9 mouse cellular contexts compared by ENCODE assay signal in genomic region chr7:16858336-16858735, GRCm38 (mm10). TPM values are rescaled to one million over a fixed set of nuclear protein-coding genes. Genes with fewer than 3 reads are reported as not detected.
A peak's percentile ranks its signal among the peaks of the same experiment; 100 is the strongest.
DNase-seq lines count a peak whose midpoint lies in the region; ATAC-seq and TF ChIP-seq lines count a peak whose summit lies in the region.
"Had no signal": no experiment of that assay in that cellular context is flagged by ENCODE, and none has a peak within 500 bp of the region (broad histone marks: within the 10 kb centered on the region; RNA-seq: fewer than 3 reads in every experiment).

No protein-coding gene starts in this region.

- ATAC-seq in midbrain, postnatal 0 days (ENCODE audit: low FRiP score): no peak
- no peak for ATAC-seq in intestine, embryonic 15.5 days

- no peak overlapping the region for H3K4me2 ChIP-seq in midbrain, postnatal 0 days (ENCODE audit: low read depth, low read length, poor library complexity, severe bottlenecking)
- H3K4me2 ChIP-seq in intestine, embryonic 15.5 days (replicated peaks): no peak overlapping the region
- H3K4me2 ChIP-seq: limb, embryonic 12.5 days had no signal

- TF ChIP-seq CTCF in midbrain, postnatal 0 days (IDR thresholded peaks at IDR 0.05): peak; percentile 73

- H3K36me3 ChIP-seq in midbrain, postnatal 0 days (ENCODE audit: insufficient read depth, low read length): peaks cover 39% of the 10 kb centered on the region
- peaks cover 19% of the 10 kb centered on the region for H3K36me3 ChIP-seq in intestine, embryonic 15.5 days

- H3K4me1 ChIP-seq in midbrain, postnatal 0 days (ENCODE audit: insufficient read depth, low read length): no peaks in the 10 kb centered on the region
- 0 out of 2 replicates have a peak, but pooled peaks cover under 1% of the 10 kb centered on the region for H3K4me1 ChIP-seq in intestine, embryonic 15.5 days (replicated peaks)
- H3K4me1 ChIP-seq: limb, embryonic 12.5 days had no signal

- peak; percentile 55 for DNase-seq in heart, postnatal 4 days
- DNase-seq in heart, adult 9 months (ENCODE audit: low spot score in 2 of 2): no peak
- peak; percentile 69 for DNase-seq in ES-CJ7 (ENCODE audit: low read depth, low spot score)
- peak; percentile 51 to 66 for DNase-seq in cerebellum, postnatal 36 days
- peak; percentile 39 for DNase-seq in kidney, postnatal 14 days
- DNase-seq in midbrain, postnatal 0 days (ENCODE audit: low spot score): no peak
- no peak for DNase-seq in ovary, adult 18-20 months (ENCODE audit: low spot score)

- H3K27ac ChIP-seq in midbrain, postnatal 0 days (ENCODE audit: low read depth, low read length): no peak overlapping the region
- no peak overlapping the region for H3K27ac ChIP-seq in intestine, embryonic 15.5 days
- H3K27ac ChIP-seq: limb, embryonic 12.5 days had no signal

- WGBS in midbrain, postnatal 0 days: 20% methylated on average over 17 of the region's 17 CpGs
- 24% methylated on average over 17 of the region's 17 CpGs for WGBS in intestine, embryonic 15.5 days

- H3K4me3 ChIP-seq in midbrain, postnatal 0 days (ENCODE audit: low read depth, low read length): no peak overlapping the region
- H3K4me3 ChIP-seq in intestine, embryonic 15.5 days (replicated peaks): no peak overlapping the region
- H3K4me3 ChIP-seq: limb, embryonic 12.5 days had no signal

- no peaks in the 10 kb centered on the region for H3K27me3 ChIP-seq in midbrain, postnatal 0 days (ENCODE audit: insufficient read depth, low read length)
- no peaks in the 10 kb centered on the region for H3K27me3 ChIP-seq in intestine, embryonic 15.5 days (replicated peaks)
- H3K27me3 ChIP-seq: limb, embryonic 12.5 days had no signal

- H3K9me3 ChIP-seq in midbrain, postnatal 0 days (ENCODE audit: low read length): no peaks in the 10 kb centered on the region
- no peaks in the 10 kb centered on the region for H3K9me3 ChIP-seq in intestine, embryonic 15.5 days

- H3K9ac ChIP-seq in midbrain, postnatal 0 days (replicated peaks; ENCODE audit: low read length, poor library complexity, severe bottlenecking): no peak overlapping the region
- no peak overlapping the region for H3K9ac ChIP-seq in intestine, embryonic 15.5 days
- H3K9ac ChIP-seq: limb, embryonic 12.5 days had no signal

RNA-seq across cellular contexts. Expression of gene Prkd2, which starts 15.6 kb away (rescaled TPM):
- total RNA-seq in heart, postnatal 4 days (2021): 10 to 100 TPM; 23.0 to 23.4 TPM
- 3.2 and 4.9 TPM in 2 replicates for total RNA-seq in midbrain, postnatal 0 days (2014; rRNA removed)
- 3.9 TPM in 2 replicates for polyA plus RNA-seq in midbrain, postnatal 0 days (2015; fragmentation: Nextera tagmentation; extraction: Ambion mirVana)
- polyA plus RNA-seq in intestine, embryonic 15.5 days (2015; fragmentation: Nextera tagmentation; extraction: Ambion mirVana): 9.7 and 12.5 TPM in 2 replicates

RNA-seq across cellular contexts. Expression of gene Dact3, which starts 16.8 kb away (rescaled TPM):
- 10 to 100 TPM; 45.2 to 48.6 TPM for total RNA-seq in heart, postnatal 4 days (2021)
- total RNA-seq in midbrain, postnatal 0 days (2014; rRNA removed): 86.0 and 107 TPM in 2 replicates
- polyA plus RNA-seq in midbrain, postnatal 0 days (2015; fragmentation: Nextera tagmentation; extraction: Ambion mirVana): 7.5 and 7.7 TPM in 2 replicates
- polyA plus RNA-seq in intestine, embryonic 15.5 days (2015; fragmentation: Nextera tagmentation; extraction: Ambion mirVana): 3.1 and 3.2 TPM in 2 replicates

RNA-seq across cellular contexts. Expression of gene Gng8, which starts 33.2 kb away (rescaled TPM):
- total RNA-seq in heart, postnatal 4 days (2021): 1 to 10 TPM; 1.4 to 1.8 TPM
- 1.9 and 5.2 TPM in 2 replicates for total RNA-seq in midbrain, postnatal 0 days (2014; rRNA removed)
- 12.3 and 15.9 TPM in 2 replicates for polyA plus RNA-seq in midbrain, postnatal 0 days (2015; fragmentation: Nextera tagmentation; extraction: Ambion mirVana)
- polyA plus RNA-seq in intestine, embryonic 15.5 days (2015; fragmentation: Nextera tagmentation; extraction: Ambion mirVana): 7.4 and 8.3 TPM in 2 replicates

RNA-seq across cellular contexts. Expression of gene Fkrp, which starts 41.8 kb away (rescaled TPM):
- 10 to 100 TPM; 45.0 to 49.2 TPM for total RNA-seq in heart, postnatal 4 days (2021)
- total RNA-seq in midbrain, postnatal 0 days (2014; rRNA removed): 81.4 and 85.9 TPM in 2 replicates
- 50.0 and 53.5 TPM in 2 replicates for polyA plus RNA-seq in midbrain, postnatal 0 days (2015; fragmentation: Nextera tagmentation; extraction: Ambion mirVana)
- 25.1 and 25.6 TPM in 2 replicates for polyA plus RNA-seq in intestine, embryonic 15.5 days (2015; fragmentation: Nextera tagmentation; extraction: Ambion mirVana)

RNA-seq across cellular contexts. Expression of gene Strn4, which starts 42.6 kb away (rescaled TPM):
- 10 to 100 TPM; 87.0 to 99.9 TPM for total RNA-seq in heart, postnatal 4 days (2021)
- 252 and 291 TPM in 2 replicates for total RNA-seq in midbrain, postnatal 0 days (2014; rRNA removed)
- polyA plus RNA-seq in midbrain, postnatal 0 days (2015; fragmentation: Nextera tagmentation; extraction: Ambion mirVana): 156 and 165 TPM in 2 replicates
- polyA plus RNA-seq in intestine, embryonic 15.5 days (2015; fragmentation: Nextera tagmentation; extraction: Ambion mirVana): 77.3 and 85.5 TPM in 2 replicates

Comparison
In these comparisons a context has a peak if more than half of its experiments do, and no peak if none do; other contexts are left out.
1. DNase-seq: peak in heart, postnatal 4 days (single experiment), ES-CJ7 (single experiment), cerebellum, postnatal 36 days (2 of 2) and kidney, postnatal 14 days (single experiment); none in heart, adult 9 months (0 of 2), midbrain, postnatal 0 days (single experiment) and ovary, adult 18-20 months (single experiment).